Mouse (Mus musculus) intestine, postnatal 0 days (tissue): ENCODE results near the gene Ralbp1. TPM values are rescaled to one million over a fixed set of nuclear protein-coding genes. Genes with fewer than 3 reads are reported as not detected.
A peak's percentile ranks its signal among the peaks of the same experiment; 100 is the strongest.

Source experiments
- ATAC-seq: fragments of 200-750 bp; cut with Nextera tagmentation; 2 replicates; pipeline ENCODE4 v1.8.0; 2017; ENCODE audit warnings: mild to moderate bottlenecking, moderate TSS enrichment, moderate library complexity
- H3K27ac ChIP-seq: fragments of 300-500 bp; sonication (generic); 2 replicates; pipeline ENCODE4 v1.5.1; 2014; ENCODE audit warnings: mild to moderate bottlenecking, low read depth, low read length, moderate library complexity
- H3K27me3 ChIP-seq: fragments of 300-500 bp; sonication (generic); replicated peaks from 2 replicates; pipeline ENCODE4 v1.6.1; 2014; ENCODE audit warnings: low read length, mixed read lengths; ENCODE audit not compliant: control insufficient read depth, insufficient read depth
- H3K36me3 ChIP-seq: fragments of 300-500 bp; sonication (generic); 2 replicates; pipeline ENCODE4 v1.6.1; 2014; ENCODE audit warnings: mild to moderate bottlenecking, moderate library complexity; ENCODE audit not compliant: control insufficient read depth, insufficient read depth
- H3K4me1 ChIP-seq: fragments of 300-500 bp; sonication (generic); replicated peaks from 2 replicates; pipeline ENCODE4 v1.6.1; 2014; ENCODE audit warnings: antibody characterized with exemption, low read length, mixed read lengths; ENCODE audit not compliant: control insufficient read depth, insufficient read depth
- H3K4me2 ChIP-seq: fragments of 300-500 bp; sonication (generic); replicated peaks from 2 replicates; pipeline ENCODE4 v1.6.1; 2014; ENCODE audit warnings: low read depth, mild to moderate bottlenecking, moderate library complexity
- H3K4me3 ChIP-seq: fragments of 300-500 bp; sonication (generic); 2 replicates; pipeline ENCODE4 v1.5.1; 2014; ENCODE audit warnings: low read depth, low read length
- H3K9ac ChIP-seq: fragments of 300-500 bp; sonication (generic); 2 replicates; pipeline ENCODE4 v1.6.1; 2014; ENCODE audit warnings: mild to moderate bottlenecking, low read depth, low read length
- H3K9me3 ChIP-seq: fragments of 300-500 bp; sonication (generic); 2 replicates; pipeline ENCODE4 v1.6.1; 2016; ENCODE audit warnings: mixed run types; ENCODE audit not compliant: control insufficient read depth
- CTCF ChIP-seq: sonication (generic); IDR thresholded peaks from 2 replicates; pipeline ENCODE4 v1.5.1; 2016; ENCODE audit warnings: low read depth, mild to moderate bottlenecking, control low read depth, antibody characterized with exemption, moderate library complexity
- WGBS: fragments of 180-500 bp; shearing (Covaris S2); extraction: QIAGEN DNeasy Blood & Tissue Kit; methylation state at CpG from one replicate; pipeline ENCODE4 v1.1.7; 2014; 5-methylcytosine and 5-hydroxymethylcytosine counted together
- polyA plus RNA-seq: library from polyadenylated mRNA; unstranded; fragments of >200 nt; fragmentation: Nextera tagmentation; extraction: Ambion mirVana; gene quantifications from 2 replicates; pipeline ENCODE4 v1.2.1, GENCODE M21; 2015

The Ralbp1 gene
- polyA plus RNA-seq, 1 experiment from 2014 or later = 57.4 TPM

GRCm38 (mm10) chr17:65912202-65912601 lies 26.6 kb upstream of the Ralbp1 start:
- no peak for TF ChIP-seq CTCF
- no peaks in the 10 kb centered on the region for H3K9me3 ChIP-seq
- no peak overlapping the region for H3K4me2 ChIP-seq
- no peak overlapping the region for H3K9ac ChIP-seq
- no peaks in the 10 kb centered on the region for H3K4me1 ChIP-seq
- no peaks in the 10 kb centered on the region for H3K27me3 ChIP-seq
- H3K27ac ChIP-seq = no peak overlapping the region
- ATAC-seq = no peak
- 95% methylated on average over 2 of the region's 2 CpGs for WGBS
- no peaks in the 10 kb centered on the region for H3K36me3 ChIP-seq
- H3K4me3 ChIP-seq = no peak overlapping the region

- no peak for TF ChIP-seq CTCF
- WGBS = 81% methylated on average over 15 of the region's 15 CpGs
- Histone ChIP-seq H3K9ac (no peak overlapping the region), H3K4me3 (no peak overlapping the region), H3K27ac (no peak overlapping the region), H3K4me2 (no peak overlapping the region), H3K36me3 (no peaks in the 10 kb centered on the region), H3K4me1 (no peaks in the 10 kb centered on the region), H3K9me3 (no peaks in the 10 kb centered on the region), H3K27me3 (no peaks in the 10 kb centered on the region)
- no peak for ATAC-seq
Observed at GRCm38 (mm10) chr17:65911285-65912069, 25.9 kb upstream of the Ralbp1 start.

GRCm38 (mm10) chr17:65908270-65908669 lies 22.7 kb upstream of the Ralbp1 start:
- no peak for ATAC-seq
- Histone ChIP-seq H3K27me3 (no peaks in the 10 kb centered on the region), H3K4me1 (no peaks in the 10 kb centered on the region), H3K36me3 (no peaks in the 10 kb centered on the region), H3K27ac (no peak overlapping the region), H3K4me2 (no peak overlapping the region), H3K9me3 (no peaks in the 10 kb centered on the region), H3K9ac (no peak overlapping the region), H3K4me3 (no peak overlapping the region)
- TF ChIP-seq CTCF = no peak

GRCm38 (mm10) chr17:65906895-65907401 lies 21.4 kb upstream of the Ralbp1 start:
- no peak for TF ChIP-seq CTCF
- Histone ChIP-seq H3K9ac (no peak overlapping the region), H3K4me2 (peak overlapping the region; percentile 43), H3K36me3 (no peaks in the 10 kb centered on the region), H3K27me3 (no peaks in the 10 kb centered on the region), H3K4me1 (no peaks in the 10 kb centered on the region), H3K4me3 (no peak overlapping the region), H3K9me3 (0 out of 2 replicates have a peak, but pooled peaks cover 2% of the 10 kb centered on the region), H3K27ac (0 out of 2 replicates have a peak overlapping the region, but pooled peaks have one; percentile 28)
- WGBS = 48% methylated on average over 11 of the region's 11 CpGs
- peak; percentile 53; the same call in 1 of the 2 replicates for ATAC-seq

GRCm38 (mm10) chr17:65906313-65906894 lies 20.8 kb upstream of the Ralbp1 start:
- no peak overlapping the region for H3K9ac ChIP-seq
- H3K36me3 ChIP-seq = no peaks in the 10 kb centered on the region
- TF ChIP-seq CTCF = no peak
- no peaks in the 10 kb centered on the region for H3K27me3 ChIP-seq
- 24% methylated on average over 11 of the region's 12 CpGs for WGBS
- no peaks in the 10 kb centered on the region for H3K4me1 ChIP-seq
- ATAC-seq = peak; percentile 31; the same call in 1 of the 2 replicates
- H3K27ac ChIP-seq = 0 out of 2 replicates have a peak overlapping the region, but pooled peaks have one; percentile 28
- peak overlapping the region; percentile 17; the same call in 1 of the 2 replicates for H3K4me3 ChIP-seq
- H3K9me3 ChIP-seq = 0 out of 2 replicates have a peak, but pooled peaks cover 2% of the 10 kb centered on the region
- H3K4me2 ChIP-seq = peak overlapping the region; percentile 43

- Histone ChIP-seq H3K36me3 (no peaks in the 10 kb centered on the region), H3K9ac (no peak overlapping the region), H3K4me1 (no peaks in the 10 kb centered on the region), H3K9me3 (0 out of 2 replicates have a peak, but pooled peaks cover 2% of the 10 kb centered on the region), H3K27ac (no peak overlapping the region), H3K4me2 (no peak overlapping the region), H3K27me3 (no peaks in the 10 kb centered on the region), H3K4me3 (no peak overlapping the region)
- no peak for ATAC-seq
- 87% methylated on average over 14 of the region's 14 CpGs for WGBS
- TF ChIP-seq CTCF = no peak
Observed at GRCm38 (mm10) chr17:65905241-65905640, 19.6 kb upstream of the Ralbp1 start.
